Mouse (Mus musculus) NIH3T3 (cell line): ENCODE data around the gene Naa11.

Experiments used
- DNase-seq: peaks from one replicate; pipeline ENCODE4 v3.0.0-alpha.2; 2012; ENCODE audit warnings: low read depth

Gene Naa11

GRCm38 (mm10) chr5:97392160-97392559, at the start of gene Naa11:
Gene Naa11 (minus strand): TSS chr5:97392379.
- no peak for DNase-seq

- no peak for DNase-seq
Measured at GRCm38 (mm10) chr5:97432512-97432911, 40.3 kb upstream of the Naa11 start.

DNA sequence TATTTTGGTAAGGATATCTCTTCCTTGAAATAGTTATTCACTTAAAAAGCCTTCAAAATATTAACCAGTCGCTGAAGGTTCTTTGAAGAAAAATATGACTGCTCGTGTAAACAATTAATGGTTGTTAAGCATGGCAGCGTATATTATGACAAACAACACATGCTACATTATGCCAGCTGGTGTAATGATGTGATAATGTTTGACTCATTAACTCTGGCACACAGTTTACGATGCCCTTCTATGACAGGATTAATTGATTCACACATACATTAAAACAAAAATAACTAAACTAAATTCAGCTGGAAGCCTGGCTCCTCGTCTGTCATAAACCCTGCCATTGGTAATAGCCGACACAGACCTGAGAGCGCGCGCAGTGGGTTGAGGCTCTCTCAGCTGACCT, 37.8 kb upstream of the Naa11 start:
- DNase-seq, result no peak

DNA sequence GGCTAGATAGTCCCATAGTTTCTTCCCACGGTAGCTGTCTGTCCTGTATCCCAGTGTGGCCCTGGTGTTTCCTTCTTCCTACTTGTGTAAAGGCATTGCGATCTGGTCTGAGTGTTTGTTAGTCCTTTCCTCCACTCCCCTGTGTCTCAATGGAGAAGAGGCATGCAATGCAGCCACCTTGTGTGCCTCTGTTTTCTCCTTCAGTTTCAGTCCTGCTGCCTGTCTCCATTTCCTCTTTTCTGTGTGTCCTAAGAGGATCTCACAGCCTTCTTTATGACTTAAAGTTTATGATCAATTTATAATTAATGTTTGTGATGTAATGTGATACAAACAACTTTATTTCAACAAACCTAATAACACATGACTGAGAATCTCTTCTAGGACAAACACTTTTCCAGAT, 29.5 kb upstream of the Naa11 start:
- no peak for DNase-seq

DNA sequence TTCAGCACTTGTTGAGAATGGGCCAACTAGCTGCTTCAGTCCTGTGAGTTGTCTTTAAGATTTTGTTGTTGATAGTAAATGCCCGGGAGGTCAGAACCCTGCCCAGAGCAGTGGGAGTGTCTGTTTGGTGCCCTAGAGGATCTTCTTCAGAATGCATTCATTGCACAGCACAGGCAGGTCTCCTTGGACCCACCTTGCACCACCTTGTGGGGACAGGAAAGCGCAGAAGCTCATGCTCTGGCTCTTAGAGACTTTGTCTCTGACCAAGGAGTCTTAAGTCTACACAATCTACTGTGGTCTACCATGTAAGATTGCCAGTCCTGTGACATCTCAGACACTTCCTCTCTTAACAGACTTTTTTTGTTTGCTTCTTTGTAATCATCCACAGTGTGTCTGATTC, 25.0 kb upstream of the Naa11 start:
- DNase-seq, result no peak

GRCm38 (mm10) chr5:97415837-97416236, 23.7 kb upstream of the Naa11 start:
- no peak for DNase-seq

GRCm38 (mm10) chr5:97413716-97414115, 21.5 kb upstream of the Naa11 start:
- DNase-seq, result no peak

DNA sequence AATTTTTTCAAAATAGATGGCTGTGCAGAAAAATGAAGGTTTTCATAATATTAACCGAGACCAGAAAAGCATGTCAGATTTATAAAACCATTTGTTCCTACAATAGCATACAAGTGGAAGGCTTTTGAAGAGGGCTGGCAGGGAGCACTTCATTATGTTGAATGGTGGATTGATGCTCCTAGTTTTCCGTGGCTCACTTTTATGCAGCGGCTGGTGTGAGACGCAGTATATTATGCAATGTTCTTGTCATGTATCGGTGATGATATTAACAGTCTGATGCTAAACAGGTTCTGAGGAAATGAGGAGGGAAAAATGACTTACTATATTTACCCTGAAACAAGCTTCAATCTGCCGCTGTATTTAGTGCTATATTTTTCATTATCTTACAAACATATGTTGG, 18.0 kb upstream of the Naa11 start:
- DNase-seq, result no peak

DNA sequence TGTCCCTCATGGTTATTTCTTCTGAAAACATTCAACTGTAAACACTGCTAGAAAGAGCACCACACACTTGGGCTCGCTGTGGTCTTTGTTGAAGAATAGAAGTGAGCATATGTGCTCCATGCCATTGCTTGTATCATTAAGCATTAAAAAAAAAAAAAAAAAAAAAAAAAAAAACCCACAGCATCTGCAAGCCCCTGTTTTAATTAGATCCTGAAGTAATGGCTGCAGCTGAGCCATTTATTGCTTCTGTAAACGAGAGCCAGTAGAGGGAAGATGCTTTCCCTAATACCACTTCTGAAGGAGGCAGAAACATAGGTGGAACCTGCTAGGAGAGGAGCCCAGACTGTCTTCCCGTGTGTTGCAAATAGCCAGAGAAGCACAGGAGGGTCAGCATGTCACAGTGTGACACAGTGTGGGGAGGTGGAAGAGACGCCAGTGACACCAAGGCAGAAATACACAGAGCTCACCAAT, 17.1 kb upstream of the Naa11 start:
- no peak for DNase-seq

DNA sequence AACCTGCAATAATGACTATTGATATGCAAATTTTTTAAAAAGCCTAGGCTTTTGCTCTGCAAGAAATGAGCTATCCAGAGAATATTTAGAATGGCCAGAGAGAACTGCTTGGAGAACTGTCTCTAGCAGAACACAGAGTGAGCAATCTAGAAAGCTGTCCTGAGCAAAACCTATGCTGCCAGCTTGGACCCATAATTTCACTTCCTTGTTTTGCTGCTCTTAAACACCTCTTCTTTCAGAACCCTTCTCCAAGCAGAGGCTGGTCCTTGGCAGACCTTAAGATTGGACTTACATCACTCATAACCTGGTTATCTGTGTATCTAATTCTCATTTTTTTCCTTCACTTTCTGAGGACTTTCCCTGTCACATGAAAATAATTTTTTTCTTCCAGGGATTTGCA, 8.9 kb upstream of the Naa11 start:
- no peak for DNase-seq

DNA sequence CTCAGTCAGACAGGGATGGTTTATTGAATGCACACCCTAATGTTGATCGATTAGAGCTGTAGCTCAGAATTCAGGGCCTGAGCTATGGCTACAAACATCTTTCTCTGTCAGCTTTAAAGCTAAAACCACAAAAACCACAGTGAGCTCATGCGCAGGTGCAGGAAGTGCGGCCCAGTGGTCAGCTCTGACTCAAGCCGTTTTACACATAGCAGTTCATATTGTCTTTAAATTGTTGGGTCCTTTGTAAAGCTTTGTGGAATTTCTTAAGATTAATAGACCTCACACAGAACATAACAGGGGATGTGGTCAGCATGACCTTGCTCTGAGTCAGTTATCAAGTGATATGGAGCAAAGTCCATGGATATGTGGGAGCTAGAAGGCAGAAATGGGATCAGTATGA, 5.4 kb upstream of the Naa11 start:
- DNase-seq, result no peak

DNA sequence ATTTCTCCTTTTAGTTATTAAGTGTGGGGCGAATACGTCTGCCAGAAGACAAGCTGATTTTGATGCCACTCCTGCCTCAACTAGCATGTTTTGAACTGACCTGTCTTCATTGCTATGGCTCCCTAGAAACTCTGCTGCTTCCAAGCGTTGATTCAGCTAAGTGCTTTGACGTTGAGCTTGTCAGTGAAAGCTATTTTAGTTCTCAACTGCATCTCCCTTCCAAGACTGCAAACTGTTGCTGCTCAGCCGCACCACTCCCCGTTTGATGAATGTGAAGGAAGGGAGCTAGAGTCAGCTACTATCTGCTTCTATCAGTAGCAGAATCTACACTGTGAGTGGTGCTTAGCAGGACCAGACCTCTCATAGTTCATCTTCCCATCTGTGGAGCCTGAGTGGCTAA, 4.6 kb downstream of the Naa11 start:
- DNase-seq, result no peak

DNA sequence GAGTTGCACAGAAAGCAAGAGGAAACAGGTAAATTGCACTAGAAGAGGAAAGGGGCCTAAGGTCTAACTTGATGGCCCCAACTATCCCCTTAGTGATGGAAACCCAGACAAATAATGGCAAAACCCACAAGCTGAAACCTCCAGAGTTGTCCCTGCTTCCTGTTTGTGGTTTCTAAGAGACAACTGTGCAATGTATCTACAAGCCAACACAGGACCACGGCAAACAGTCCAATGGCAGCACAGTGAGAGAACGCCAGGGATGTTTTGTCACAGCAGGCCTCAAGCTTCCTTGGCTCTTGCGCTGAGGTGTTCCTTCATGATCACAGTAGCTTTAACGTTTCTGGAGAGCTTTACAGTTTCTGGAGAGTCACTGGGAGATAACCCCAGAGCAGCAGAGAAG, 7.8 kb downstream of the Naa11 start:
- no peak for DNase-seq

- DNase-seq, result no peak
Measured at GRCm38 (mm10) chr5:97382548-97383222, 9.5 kb downstream of the Naa11 start.

GRCm38 (mm10) chr5:97379976-97380375, 12.2 kb downstream of the Naa11 start:
- no peak for DNase-seq

GRCm38 (mm10) chr5:97364781-97365180, 27.4 kb downstream of the Naa11 start:
- no peak for DNase-seq

GRCm38 (mm10) chr5:97364252-97364651, 27.9 kb downstream of the Naa11 start:
- no peak for DNase-seq

DNA sequence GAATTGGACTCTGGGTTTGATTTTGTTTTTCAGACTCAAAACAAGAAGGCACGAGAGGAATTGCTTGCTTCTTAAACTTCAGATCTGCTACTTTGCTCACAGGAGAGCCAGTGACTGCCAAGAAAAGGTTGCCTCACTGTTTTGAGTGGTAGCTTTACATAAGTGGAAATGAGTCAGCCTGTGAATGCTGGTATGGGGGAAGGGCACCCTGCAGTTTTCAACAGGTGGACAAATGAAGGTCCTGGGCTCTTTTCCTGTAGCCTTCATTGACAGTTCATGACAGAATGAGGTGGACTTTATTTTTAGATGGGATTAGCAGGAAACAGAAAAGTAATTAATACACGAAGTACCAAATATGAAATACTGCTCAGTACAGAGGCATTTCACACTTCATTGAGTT, 29.6 kb downstream of the Naa11 start:
- DNase-seq, result no peak

DNA sequence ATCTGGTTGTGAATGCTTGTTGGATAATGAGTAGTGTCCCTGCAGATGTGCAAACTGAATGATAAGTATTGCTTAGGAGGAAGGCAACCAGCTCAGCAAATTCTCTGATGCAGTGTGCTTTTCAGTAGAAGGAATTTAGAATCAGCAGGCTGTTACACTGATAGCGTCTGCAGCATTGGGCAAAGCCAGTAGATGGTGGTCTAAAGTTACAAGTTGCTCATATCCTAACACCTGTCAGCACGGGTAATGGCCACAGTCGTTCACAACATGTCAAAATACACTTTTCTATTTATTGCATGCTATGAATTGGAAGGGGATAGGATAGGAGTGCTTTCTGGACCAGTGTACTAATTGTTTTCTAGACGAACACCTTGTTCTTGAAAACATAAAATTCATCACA, 33.1 kb downstream of the Naa11 start:
- DNase-seq, result no peak

DNA sequence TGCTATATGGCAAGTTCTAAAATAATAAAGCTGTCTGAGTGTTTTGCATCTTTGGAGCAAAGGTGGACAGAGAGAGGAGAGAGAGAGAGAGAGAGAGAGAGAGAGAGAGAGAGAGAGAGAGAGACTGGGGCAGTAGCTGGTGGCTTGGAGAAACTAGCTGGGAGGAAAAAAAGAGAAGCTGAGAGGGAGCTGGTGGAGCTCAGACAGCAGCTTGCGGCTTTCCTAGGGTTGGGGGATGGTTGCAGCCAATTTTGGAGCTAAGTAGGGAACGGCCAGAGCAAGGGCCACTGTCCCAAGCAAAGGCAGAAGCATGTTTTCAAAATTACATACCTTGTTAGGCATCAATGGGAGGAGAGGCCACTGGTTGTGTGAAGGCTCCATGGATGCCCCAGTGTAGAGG, 36.0 kb downstream of the Naa11 start:
- no peak for DNase-seq

DNA sequence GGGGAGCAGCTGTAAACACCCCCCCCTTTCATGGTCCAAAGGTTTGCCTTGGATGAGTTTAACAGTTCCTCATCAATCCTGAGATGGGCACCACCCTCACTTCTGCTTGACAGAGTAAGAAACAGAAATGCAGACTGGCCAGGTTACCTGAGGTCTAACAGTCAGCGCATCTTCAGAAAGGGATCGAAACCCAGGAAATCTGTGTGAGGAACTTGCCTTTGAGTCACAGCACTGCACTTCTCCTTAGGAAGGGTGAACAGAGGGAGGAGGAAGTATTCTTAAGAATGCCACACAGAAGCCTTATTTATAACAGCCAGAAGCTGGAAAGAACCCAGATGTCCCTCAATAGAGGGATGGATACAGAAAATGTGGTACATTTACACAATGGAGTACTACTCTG, 37.0 kb downstream of the Naa11 start:
- DNase-seq, result no peak

GRCm38 (mm10) chr5:97348760-97349159, 43.4 kb downstream of the Naa11 start:
- peak; percentile 6 for DNase-seq

GRCm38 (mm10) chr5:97348310-97348709, 43.9 kb downstream of the Naa11 start:
- DNase-seq, result no peak

DNA sequence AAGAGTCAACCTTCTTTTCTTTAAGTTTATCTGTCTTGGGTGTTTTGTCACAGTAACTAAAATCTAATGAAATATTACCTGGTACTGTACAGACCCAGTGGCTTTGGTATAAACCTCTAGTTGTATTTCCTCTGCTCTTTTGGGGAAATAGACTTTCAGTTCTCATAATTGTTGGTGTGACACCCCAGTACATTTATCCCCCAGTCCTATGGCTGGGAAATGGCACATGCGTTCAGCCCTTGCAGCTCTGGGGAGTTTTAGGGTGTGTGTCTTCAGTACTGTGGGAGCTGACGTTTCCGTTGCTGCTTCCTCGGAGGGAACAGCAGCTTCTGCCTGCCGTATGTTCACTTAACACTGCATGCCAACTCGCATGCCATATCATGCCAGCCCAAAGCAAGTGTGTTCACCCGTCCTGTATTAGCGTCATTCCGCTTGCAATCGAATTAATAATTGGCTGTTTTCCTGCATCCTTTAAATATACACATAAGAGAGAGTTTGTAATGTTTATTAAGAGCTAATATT, 46.4 kb downstream of the Naa11 start:
- DNase-seq, result no peak
